21 mouse cellular contexts compared by ENCODE assay signal in the genomic region with DNA sequence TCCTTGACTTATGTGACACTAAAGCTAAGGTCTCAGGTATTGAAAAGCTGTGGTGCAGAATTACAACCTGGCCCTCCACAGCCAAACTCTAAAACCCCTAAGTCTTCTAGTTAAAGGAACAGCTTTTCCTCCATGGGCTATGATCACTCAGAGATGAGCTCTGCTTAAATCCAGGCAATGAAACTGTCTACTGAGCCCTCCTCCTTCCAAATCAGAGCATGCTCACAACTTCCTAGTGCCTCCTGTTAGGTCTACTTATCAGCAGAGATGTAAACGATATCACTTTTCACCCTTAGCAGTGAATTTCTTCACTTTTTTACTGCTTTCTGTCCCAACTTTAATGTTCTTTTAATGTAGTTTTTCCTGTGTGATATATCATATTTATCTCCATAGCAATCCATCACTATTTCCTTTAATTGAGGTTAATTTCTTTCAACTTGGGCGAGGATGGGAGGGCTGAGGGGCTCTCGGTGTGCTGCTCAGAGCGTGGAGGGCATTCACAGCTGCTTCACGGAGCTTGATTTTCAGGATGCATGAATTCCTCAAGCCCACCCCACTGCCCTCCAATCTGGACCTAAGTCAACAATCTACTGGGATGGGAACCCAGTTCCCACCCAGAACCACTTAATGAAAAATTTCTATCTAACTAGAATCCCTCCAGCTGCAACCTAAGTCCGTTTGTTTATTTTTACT.
"Had no signal": no experiment of that assay in that cellular context is flagged by ENCODE, and none has a peak within 500 bp of the region (broad histone marks: within the 10 kb centered on the region; RNA-seq: fewer than 3 reads in every experiment).

No protein-coding gene starts in this region.

- H3K4me2 ChIP-seq: limb, embryonic 12.5 days; limb, embryonic 15.5 days; liver, embryonic 11.5 days; lung, embryonic 14.5 days; midbrain, embryonic 12.5 days; midbrain, embryonic 15.5 days; neural tube, embryonic 12.5 days; neural tube, embryonic 15.5 days had no signal

- DNase-seq: kidney, adult 8-10 months; left cerebral cortex, postnatal 4 days; liver, postnatal 0 days; lung, embryonic 14.5 days; right cerebral cortex, adult 18-20 months; right cerebral cortex, postnatal 14 days; right cerebral cortex, postnatal 4 days; thymus, adult 2 months; thymus, postnatal 14 days had no signal

- H3K4me3 ChIP-seq: limb, embryonic 12.5 days; limb, embryonic 15.5 days; midbrain, embryonic 12.5 days; midbrain, embryonic 15.5 days; neural tube, embryonic 12.5 days; neural tube, embryonic 15.5 days had no signal

- H3K27ac ChIP-seq: limb, embryonic 12.5 days; limb, embryonic 15.5 days; liver, embryonic 14.5 days; macrophage; midbrain, embryonic 12.5 days; midbrain, embryonic 15.5 days; neural tube, embryonic 12.5 days; neural tube, embryonic 15.5 days; stomach, postnatal 0 days had no signal

- H3K9me3 ChIP-seq: limb, embryonic 12.5 days; limb, embryonic 15.5 days; midbrain, embryonic 12.5 days; midbrain, embryonic 15.5 days; neural tube, embryonic 12.5 days; neural tube, embryonic 15.5 days had no signal

- H3K4me1 ChIP-seq: midbrain, embryonic 12.5 days; midbrain, embryonic 15.5 days; neural tube, embryonic 12.5 days; neural tube, embryonic 15.5 days had no signal

- H3K36me3 ChIP-seq: limb, embryonic 12.5 days; limb, embryonic 15.5 days; midbrain, embryonic 12.5 days; midbrain, embryonic 15.5 days; neural tube, embryonic 12.5 days; neural tube, embryonic 15.5 days had no signal

- ATAC-seq: intestine, postnatal 0 days; liver, postnatal 0 days; lung, postnatal 0 days; midbrain, embryonic 15.5 days had no signal

- H3K9ac ChIP-seq: limb, embryonic 12.5 days; limb, embryonic 15.5 days; liver, embryonic 14.5 days; liver, postnatal 0 days; lung, embryonic 14.5 days; midbrain, embryonic 12.5 days; midbrain, embryonic 15.5 days; neural tube, embryonic 12.5 days; neural tube, embryonic 15.5 days had no signal

- H3K27me3 ChIP-seq: limb, embryonic 12.5 days; limb, embryonic 15.5 days; midbrain, embryonic 12.5 days; midbrain, embryonic 15.5 days; neural tube, embryonic 12.5 days; neural tube, embryonic 15.5 days had no signal
